Mouse (Mus musculus) T-cell, adult 66 days (primary cell): Measurements from ENCODE around the gene Dus4l. TPM values are rescaled to one million over a fixed set of nuclear protein-coding genes. Genes with fewer than 3 reads are reported as not detected.

Experiments used
- total RNA-seq, 2 experiments: library from RNA; stranded (reverse); gene quantifications; 3 replicates in 1 of 2; 4 replicates in 1 of 2; pipeline ENCODE4 v1.2.4; 2023

Dus4l gene
- 10 to 100 TPM; 12.4 to 14.1 TPM for total RNA-seq

DNA sequence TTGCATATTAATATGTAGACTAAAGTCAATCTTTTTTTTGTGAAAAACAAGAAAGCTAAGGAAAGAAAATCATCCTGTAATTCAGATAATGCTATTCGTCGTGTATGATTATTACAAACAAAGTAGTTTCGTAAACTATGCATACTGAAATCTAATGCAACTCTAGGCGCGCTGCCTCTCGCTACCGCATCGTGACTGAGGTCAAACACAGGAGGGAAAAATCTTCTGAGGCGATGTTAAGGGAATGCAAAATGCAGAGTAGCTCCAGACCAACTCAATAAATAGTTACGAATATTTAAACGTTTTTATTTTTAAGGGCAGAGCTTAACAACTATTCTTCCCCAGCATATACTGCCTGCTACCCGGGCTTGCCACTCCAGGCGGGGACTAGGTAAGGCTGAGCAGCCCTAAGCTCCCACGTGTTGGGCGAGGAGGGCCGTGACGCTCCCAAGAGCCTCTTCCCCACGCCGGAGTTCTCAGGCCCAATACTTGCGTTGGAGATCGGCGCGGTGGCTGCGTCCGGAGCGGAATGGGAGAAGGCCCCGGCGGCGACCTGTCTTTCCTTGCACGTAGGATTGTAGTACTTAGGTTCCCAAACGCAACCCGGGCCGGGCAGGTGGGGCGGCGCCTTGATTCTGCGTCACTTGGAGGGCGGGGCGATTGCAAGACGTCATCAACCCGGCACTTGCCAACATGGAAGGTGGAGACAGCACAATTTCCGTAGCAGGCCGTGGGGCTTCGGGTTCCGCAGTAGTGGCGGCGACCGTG is at the start of gene Dus4l, which contains the start of gene Cog5:
Gene Dus4l (minus strand): TSS at position 630 of the 768 bp plus-strand sequence.
Gene Cog5 (plus strand): TSS at position 673 of the 768 bp plus-strand sequence.

DNA sequence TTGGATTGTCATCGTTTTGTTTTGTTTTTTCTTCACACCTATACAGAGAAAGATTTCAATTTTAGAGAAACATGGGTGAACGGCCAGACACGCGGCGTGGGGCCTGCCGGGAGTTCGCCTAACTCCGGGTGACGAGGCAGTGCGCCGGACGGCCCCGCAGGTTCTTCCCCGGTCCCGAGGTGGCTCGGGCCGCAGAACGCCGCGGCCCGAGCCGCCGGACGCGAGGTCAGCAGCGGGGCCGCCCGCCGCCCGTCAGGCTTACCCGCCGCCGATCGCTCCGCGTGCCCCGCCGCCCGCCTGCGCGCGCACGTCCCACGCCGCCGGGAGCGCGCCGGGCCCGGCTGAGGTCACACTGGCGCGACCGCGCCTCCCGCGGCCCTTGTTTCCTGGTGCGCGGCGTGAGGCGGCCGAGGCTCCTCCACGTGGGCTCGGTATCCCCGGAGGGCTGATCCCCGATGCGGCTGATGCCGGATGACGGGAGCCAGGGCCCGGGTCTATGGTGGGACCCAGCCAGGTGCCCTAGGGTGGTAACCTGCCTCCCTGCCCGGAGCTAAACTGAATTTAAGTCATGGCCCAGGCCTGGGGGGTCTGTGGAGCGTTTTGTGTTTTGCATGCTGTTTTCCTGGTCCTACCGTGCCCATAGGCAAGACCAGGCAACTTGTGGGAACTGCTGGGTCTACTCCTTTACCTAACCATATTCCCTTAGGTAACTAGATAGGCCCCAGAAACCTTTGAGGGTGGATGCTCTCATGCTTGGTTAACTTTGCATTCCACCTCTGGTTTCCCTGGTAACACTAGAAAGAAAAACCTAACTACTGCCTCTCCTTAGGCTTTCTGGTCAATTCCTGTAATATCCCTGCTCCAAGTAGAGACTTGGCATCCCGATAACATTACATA is 20.0 kb downstream of the Dus4l start, which contains the start of gene Bcap29:
Gene Bcap29 (minus strand): TSS at position 316 of the 897 bp plus-strand sequence.

Other genes starting within 250 kb of the Dus4l start
- gene Cbll1, start 155.2 kb downstream of the Dus4l start, total RNA-seq, result 10 to 100 TPM; 39.0 to 39.9 TPM
- not detected for gene Slc26a4, start 94.9 kb downstream of the Dus4l start, total RNA-seq
- 10 to 100 TPM; 29.7 to 32.2 TPM for gene Bcap29, start 20.2 kb downstream of the Dus4l start, total RNA-seq
- 10 to 100 TPM; 61.5 to 61.8 TPM for gene Cog5, start within 50 bp of the Dus4l start, total RNA-seq
- gene Gpr22, start 59.1 kb upstream of the Dus4l start, total RNA-seq, result not detected